Mouse (Mus musculus) kidney, postnatal 14 days (tissue): ENCODE measurements at regions not wholly inside any gene's neighbourhood (a gene's known extent, or its start where the extent isn't known, plus 50 kb on each side); places are given as distances from the start of the nearest gene placed in this dataset.
"Not testable (repeated sequence)": the region's sequence is repeated elsewhere in the genome, so short reads cannot be mapped to it uniquely, and the experiment has no call there.

ENCODE experiments used
- DNase-seq: peaks from one replicate; pipeline ENCODE4 v3.0.0; 2022; ENCODE audit warnings: mixed read lengths

DNA sequence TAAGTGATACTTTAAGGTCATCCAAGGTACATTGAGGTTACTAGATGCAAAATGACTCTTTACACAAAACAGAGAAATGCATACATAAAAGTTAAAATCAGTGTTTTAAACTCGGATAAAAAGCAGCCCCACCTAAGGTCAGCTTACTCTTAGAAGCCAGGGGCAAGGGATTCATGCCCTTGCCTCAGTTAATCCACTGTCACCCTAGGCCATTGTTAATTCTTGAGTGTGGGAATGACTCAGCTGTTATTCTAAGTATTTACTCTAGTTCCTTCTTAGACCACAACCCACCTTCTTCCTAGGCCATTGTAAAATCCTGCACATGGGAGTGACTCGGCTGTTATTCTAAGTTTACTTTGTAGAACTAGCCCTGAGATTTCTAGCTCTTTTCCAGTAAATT is 64.1 kb upstream of the Ces1h start:
- DNase-seq: not testable (repeated sequence)

DNA sequence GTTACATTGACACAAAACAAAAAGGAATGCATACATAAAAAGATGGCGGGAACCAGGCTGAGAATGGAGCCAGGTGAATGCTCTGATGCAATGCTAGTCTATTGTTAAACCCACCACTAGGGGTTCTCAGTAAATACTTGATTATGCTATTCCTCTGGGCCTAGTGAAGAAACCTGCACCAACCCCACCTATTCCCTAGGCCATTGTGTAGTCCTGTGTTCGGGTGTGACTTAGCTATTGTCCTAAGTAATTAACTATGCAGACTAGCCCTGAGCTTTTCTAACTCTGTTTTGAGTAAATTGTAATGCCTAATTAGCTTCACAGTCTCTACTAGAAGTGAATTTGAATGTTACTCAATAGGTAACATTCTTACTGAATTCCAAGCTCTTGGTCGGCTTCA is 62.4 kb upstream of the Ces1h start:
- DNase-seq: no peak

DNA sequence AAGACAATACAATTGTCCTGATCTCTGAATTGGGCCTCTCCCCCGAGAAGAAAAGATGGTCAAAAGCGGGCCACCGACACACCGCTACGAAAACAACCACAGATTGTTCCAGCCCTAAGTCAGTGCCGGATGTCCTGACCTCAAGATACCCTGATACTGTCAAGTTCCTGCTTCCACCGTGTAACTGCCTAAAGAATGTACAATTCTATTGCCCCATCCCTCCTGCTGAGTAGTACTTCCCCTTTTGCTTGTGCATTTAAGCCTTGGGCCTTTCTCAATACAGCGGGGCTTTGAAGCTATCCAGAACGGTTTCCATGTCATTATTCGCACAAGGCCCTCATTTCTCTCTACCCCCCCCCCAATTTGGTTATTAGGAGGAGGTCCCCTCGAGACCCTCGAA is 57.1 kb upstream of the Ces1h start:
- DNase-seq: not testable (repeated sequence)

DNA sequence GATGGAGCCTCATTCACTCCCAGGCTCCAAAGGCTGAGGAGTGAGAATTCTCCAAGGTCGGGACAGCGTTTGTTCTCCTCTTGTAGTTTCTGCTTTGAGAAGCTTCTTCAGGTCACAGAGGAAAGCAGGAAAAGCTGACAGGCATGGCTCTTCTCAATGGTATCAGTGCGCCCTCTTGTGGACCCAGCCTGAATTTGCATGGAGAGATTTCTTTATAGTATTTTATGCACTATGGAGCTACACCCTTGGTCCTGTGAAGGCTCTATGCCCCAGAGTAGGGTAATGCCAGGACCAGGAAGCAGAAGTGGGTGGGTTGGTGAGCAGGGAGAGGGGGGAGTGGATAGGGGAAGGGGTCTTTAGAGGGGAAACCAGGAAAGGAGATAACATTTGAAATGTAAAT is 51.1 kb upstream of the Ces1h start:
- DNase-seq: peak; percentile 63
